Mouse (Mus musculus) small intestine, adult 2 months (tissue): ENCODE data around the gene Klhl36. TPM values are rescaled to one million over a fixed set of nuclear protein-coding genes. Genes with fewer than 3 reads are reported as not detected.

Source experiments
- H3K27ac ChIP-seq: fragments of 200-500 bp; 2 replicates; pipeline ENCODE4 v1.5.1; 2012; ENCODE audit warnings: low read depth, low read length, control low read depth, inconsistent platforms; ENCODE audit not compliant: insufficient read depth
- H3K27me3 ChIP-seq: fragments of 200-500 bp; 2 replicates; pipeline ENCODE4 v1.6.1; 2012; ENCODE audit warnings: mild to moderate bottlenecking, moderate library complexity, low read length, inconsistent platforms; ENCODE audit not compliant: control insufficient read depth, insufficient read depth
- H3K36me3 ChIP-seq: fragments of 200-500 bp; 2 replicates; pipeline ENCODE4 v1.6.1; 2012; ENCODE audit warnings: mild to moderate bottlenecking, low read length, control low read depth, inconsistent platforms; ENCODE audit not compliant: control insufficient read depth, insufficient read depth
- H3K4me1 ChIP-seq: fragments of 200-500 bp; 2 replicates; pipeline ENCODE4 v1.6.1; 2012; ENCODE audit warnings: low read length, inconsistent platforms, mixed read lengths; ENCODE audit not compliant: control insufficient read depth, insufficient read depth, insufficient read length
- H3K4me3 ChIP-seq: fragments of 200-500 bp; 2 replicates; pipeline ENCODE4 v1.5.1; 2012; ENCODE audit warnings: low read depth, mild to moderate bottlenecking, control low read depth, inconsistent platforms, low read length, moderate library complexity
- CTCF ChIP-seq: fragments of 200-500 bp; IDR thresholded peaks from 2 replicates; pipeline ENCODE4 v1.5.1; 2012; ENCODE audit warnings: low read depth, mild to moderate bottlenecking, control low read depth, inconsistent platforms, low read length, moderate library complexity, mixed read lengths; ENCODE audit not compliant: insufficient replicate concordance, insufficient read length; ENCODE audit errors: extremely low read depth
- POLR2A ChIP-seq: fragments of 200-500 bp; IDR thresholded peaks from 2 replicates; pipeline ENCODE4 v1.6.1; 2012; ENCODE audit warnings: low read depth, mild to moderate bottlenecking, control low read depth, inconsistent platforms, low read length, moderate library complexity
- WGBS: fragments of 180-500 bp; shearing (Covaris S2); methylation state at CpG from one replicate; pipeline ENCODE4 v1.1.7; 2018; 5-methylcytosine and 5-hydroxymethylcytosine counted together
- polyA plus RNA-seq: library from polyadenylated mRNA; depleted of rRNA; stranded (reverse); fragments of >200 nt; gene quantifications from 2 replicates; pipeline ENCODE4 v1.2.3, GENCODE M21; 2012

Klhl36 gene
- polyA plus RNA-seq, 1 experiment, result 23.8 TPM

DNA sequence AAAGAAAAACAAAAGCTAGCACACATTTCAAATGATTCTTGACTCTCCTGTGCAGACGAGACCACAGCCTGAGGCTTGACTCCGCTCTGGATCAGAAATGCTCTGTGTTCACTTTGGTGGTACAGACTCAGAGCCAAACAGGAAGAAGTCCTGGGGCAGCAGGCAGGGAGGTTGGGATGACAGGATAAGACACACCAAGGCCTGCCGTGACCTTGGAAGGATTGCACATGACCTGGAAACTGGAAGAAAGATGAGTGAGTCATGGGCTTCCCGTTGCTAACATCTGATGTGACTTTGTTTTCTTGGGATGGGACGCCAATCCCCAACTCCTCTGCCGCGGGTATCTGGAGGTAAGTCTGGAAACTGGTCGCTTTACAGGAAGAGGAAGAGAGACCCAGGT, 39.9 kb downstream of the Klhl36 start:
- Histone ChIP-seq H3K27me3 (no peaks in the 10 kb centered on the region), H3K4me3 (no peak overlapping the region), H3K4me1 (peaks cover 11% of the 10 kb centered on the region), H3K27ac (no peak overlapping the region), H3K36me3 (no peaks in the 10 kb centered on the region)
- TF ChIP-seq CTCF (no peak), POLR2A (no peak)
- WGBS, result 77% methylated on average over 8 of the region's 8 CpGs

DNA sequence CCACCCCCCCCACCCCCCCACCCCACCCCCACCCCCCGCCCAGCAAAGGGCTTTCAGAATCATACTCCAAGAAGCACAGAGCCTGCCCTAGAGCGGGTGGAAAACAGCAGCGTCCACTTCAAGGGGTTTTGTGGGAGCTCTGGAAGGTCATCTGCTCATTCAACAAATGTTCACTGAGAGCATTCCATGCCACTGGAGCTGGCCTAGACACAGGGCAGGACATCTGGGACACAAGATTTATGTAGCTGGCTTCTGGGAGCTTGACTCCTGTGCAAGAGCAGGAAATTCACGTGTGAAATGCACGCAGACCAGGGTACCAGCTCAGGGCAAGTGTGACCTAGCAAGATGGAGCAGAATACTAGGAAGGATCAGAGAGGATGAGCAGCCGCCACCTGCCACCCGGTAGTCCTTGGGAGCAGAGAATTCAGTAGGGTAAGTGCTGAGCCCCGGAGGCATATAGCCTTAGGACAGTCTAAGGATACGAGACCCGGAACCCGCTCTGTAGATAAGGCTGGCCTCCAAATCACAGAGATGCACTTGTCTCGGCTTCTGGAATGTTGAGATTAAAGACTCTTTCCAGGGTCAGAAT, 42.4 kb downstream of the Klhl36 start:
- Histone ChIP-seq H3K4me1 (peaks cover 7% of the 10 kb centered on the region; the same call in 1 of the 2 replicates), H3K27ac (no peak overlapping the region), H3K36me3 (no peaks in the 10 kb centered on the region), H3K27me3 (no peaks in the 10 kb centered on the region), H3K4me3 (no peak overlapping the region)
- WGBS, result 76% methylated on average over 12 of the region's 12 CpGs
- TF ChIP-seq CTCF, result no peak
- TF ChIP-seq POLR2A, result no peak

DNA sequence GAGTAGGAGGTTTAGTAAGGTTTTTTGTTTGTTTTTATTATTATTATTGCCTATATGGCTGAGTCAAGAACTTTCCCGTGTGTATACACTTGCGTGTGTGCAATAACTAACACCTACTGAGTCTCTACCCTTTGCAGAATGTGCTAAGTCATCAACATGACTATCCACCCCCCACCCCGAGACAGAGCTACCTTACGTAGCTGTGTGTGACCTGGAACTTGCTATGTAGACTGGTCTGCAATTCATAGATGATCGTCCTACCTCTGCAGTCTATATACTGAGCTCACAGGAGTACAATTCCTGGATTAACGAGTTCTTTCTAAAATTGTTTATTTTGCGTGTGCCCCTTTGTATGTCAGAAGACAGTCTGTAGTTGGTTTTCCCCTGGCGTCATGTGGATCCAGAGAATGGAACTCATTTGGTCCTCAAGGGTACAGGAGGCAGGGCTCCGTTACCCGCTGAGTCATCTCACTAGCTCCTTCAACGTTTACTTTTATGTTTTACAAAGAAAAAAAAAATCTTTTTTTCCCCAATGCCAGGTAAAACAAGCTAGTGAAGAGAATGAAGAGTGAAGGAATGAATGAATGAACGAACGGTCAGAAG, 48.0 kb downstream of the Klhl36 start, which contains the start of gene Usp10:
Gene Usp10, plus strand, starts transcription at position 417 of the 603 bp plus-strand sequence.
- Histone ChIP-seq H3K36me3 (no peaks in the 10 kb centered on the region), H3K27me3 (no peaks in the 10 kb centered on the region), H3K27ac (peak within 1 kb of the TSS; percentile 77), H3K4me3 (peak within 1 kb of the TSS; percentile 77), H3K4me1 (peaks cover 18% of the 10 kb centered on the region; the same call in 1 of the 2 replicates)
- 18% methylated on average over 13 of the region's 13 CpGs for WGBS
- TF ChIP-seq CTCF (no peak), POLR2A (no peak)

DNA sequence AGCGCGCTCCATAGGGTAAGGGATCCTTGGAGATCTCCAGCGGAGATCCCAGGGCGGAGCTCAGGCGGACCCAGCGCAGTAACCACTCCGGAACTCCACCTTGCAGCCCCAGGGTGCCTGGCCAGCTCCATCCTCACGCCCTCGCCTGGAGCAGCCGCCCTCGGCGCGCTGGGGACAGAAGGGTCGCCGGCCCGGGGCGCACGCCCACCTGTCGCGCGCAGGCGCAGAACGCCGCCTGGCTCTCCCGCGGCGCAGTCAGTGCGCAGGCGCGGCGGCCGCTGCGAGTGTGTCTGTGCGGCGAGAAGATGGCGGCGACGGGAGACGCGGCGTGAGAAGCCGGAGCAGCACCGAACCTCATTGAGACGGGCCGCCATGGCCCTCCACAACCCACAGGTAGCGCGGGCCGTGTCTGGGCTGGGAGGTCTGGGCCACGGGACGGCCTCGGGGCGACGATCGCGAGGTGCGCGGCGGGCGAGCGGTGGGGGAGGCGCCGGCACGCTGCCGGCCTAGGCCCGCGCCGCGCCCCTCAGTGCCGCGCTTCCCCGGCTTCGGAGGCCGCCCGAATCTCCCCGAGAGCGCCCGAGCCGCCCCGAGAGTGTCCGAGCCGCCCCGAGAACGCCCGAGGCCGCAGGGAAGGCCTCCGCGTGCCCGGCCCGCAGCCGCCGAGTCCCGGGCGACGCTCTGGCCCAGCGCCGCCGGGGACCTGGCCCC, 48.6 kb downstream of the Klhl36 start, which contains the start of gene Gm20388:
Gene Gm20388, plus strand, starts transcription at position 295 of the 711 bp plus-strand sequence.
- peak within 1 kb of the TSS; percentile 77 for H3K4me3 ChIP-seq
- H3K36me3 ChIP-seq, result no peaks in the 10 kb centered on the region
- H3K27ac ChIP-seq, result peak within 1 kb of the TSS; percentile 77
- no peaks in the 10 kb centered on the region for H3K27me3 ChIP-seq
- peak; percentile 68 for TF ChIP-seq POLR2A
- TF ChIP-seq CTCF, result no peak
- WGBS, result under 1% methylated on average over 97 of the region's 97 CpGs
- H3K4me1 ChIP-seq, result peaks cover 18% of the 10 kb centered on the region; the same call in 1 of the 2 replicates

DNA sequence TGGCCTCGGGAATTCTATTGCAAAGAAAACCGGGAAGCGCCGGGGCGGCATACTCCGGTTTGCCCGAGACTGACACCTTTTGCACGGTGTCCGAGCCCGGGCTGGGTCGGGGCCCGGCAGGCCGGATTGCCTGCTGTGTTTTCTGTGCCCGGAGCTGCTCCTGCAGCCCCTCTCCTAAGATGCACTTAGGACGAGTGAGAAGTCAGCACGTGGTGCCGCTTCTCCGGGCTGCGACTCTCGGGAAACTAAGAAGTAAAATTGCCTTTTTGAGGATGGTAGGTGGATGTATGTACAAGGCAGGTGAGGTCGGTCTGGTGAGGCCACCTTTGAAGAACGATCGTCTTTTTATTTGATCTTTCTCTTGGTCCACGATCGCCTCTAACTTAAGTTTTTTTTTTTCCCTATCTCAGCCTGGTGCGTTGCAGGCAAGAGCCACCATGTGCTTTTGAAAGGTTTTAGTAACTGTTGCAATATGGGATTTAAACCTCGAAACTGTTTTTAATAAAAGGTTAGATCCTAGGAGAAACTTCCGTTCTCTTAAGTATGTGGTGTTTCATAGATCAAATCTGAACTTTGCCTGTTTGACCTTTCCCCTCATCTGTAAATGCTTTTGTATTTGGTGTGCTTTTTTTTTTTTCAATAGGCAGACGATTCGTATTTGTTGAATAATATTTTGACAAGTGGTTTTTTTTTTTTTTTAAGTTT, 49.3 kb downstream of the Klhl36 start:
- WGBS, result 2% methylated on average over 30 of the region's 30 CpGs
- H3K4me3 ChIP-seq, result peak overlapping the region; percentile 77
- peaks cover 24% of the 10 kb centered on the region; the same call in 1 of the 2 replicates for H3K4me1 ChIP-seq
- TF ChIP-seq POLR2A (no peak), CTCF (no peak)
- H3K27me3 ChIP-seq, result no peaks in the 10 kb centered on the region
- H3K27ac ChIP-seq, result peak overlapping the region; percentile 77
- no peaks in the 10 kb centered on the region for H3K36me3 ChIP-seq

DNA sequence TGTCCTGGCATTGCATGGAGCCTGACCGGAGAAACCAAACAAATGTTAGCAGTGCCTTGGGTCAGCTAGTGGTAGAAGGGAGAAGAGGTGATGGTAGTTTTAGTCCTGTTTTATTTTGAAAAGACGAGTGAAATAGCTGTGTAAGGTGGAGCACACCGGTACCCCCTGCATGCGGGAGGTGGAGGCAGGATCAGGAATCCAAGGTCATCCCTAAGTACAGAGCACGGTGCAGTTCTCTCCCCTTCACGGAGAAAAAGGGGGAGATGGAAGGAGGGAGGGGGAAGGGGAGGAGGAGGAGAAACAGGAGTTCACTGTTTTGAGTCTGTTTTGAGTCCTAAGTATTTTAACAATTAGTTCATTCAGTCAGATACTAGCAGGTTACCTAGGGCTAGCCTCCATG, 50.6 kb downstream of the Klhl36 start:
- no peaks in the 10 kb centered on the region for H3K27me3 ChIP-seq
- H3K4me1 ChIP-seq, result peaks cover 24% of the 10 kb centered on the region
- H3K36me3 ChIP-seq, result no peaks in the 10 kb centered on the region
- no peak for TF ChIP-seq POLR2A
- no peak for TF ChIP-seq CTCF
- H3K4me3 ChIP-seq, result 0 out of 2 replicates have a peak overlapping the region, but pooled peaks have one; percentile 17
- H3K27ac ChIP-seq, result peak overlapping the region; percentile 4; the same call in 1 of the 2 replicates
- 34% methylated on average over 6 of the region's 6 CpGs for WGBS
